Mouse (Mus musculus): ENCODE measurements around the gene Txn1.

Txn1 gene

GRCm38 (mm10) chr4:57895140-57895539 lies 61.1 kb downstream of the Txn1 start:
- no peak for DNase-seq
